Mouse (Mus musculus) bone marrow, adult 2 months (tissue): ENCODE measurements at regions not wholly inside any gene's neighbourhood (a gene's known extent, or its start where the extent isn't known, plus 50 kb on each side); places are given as distances from the start of the nearest gene placed in this dataset.

Source experiments
- CTCF ChIP-seq: fragments of 200-500 bp; IDR thresholded peaks from 2 replicates; pipeline ENCODE4 v1.5.1; 2011; ENCODE audit warnings: low read length, control low read depth; ENCODE audit not compliant: control insufficient read depth, insufficient read depth
- POLR2A ChIP-seq: fragments of 200-500 bp; IDR thresholded peaks from 2 replicates; pipeline ENCODE4 v1.6.1; 2011; ENCODE audit warnings: low read depth, mild to moderate bottlenecking, control low read depth, low read length, borderline replicate concordance; ENCODE audit not compliant: control insufficient read depth

DNA sequence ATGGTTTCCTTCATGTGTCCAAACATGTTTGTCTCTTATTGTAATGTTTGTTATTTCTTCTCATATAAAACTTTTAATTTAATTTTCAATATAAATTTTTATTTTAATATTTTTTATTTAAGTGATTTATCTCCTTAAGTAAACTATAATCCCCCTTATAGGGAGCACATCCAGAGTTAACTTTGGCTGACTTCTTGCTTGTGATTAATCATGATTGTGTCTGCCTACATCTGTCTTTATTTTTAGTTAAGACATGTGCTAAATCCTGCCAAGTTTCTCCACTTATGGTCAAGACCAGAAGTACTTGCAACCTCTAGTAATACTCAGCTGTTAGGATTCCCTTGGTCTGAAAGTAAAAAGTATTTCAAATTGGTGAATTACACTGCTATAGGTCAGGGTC lies 349.4 kb downstream of the Chl1 start:
- no peak for TF ChIP-seq CTCF
- TF ChIP-seq POLR2A = no peak
